Mouse (Mus musculus) lung, embryonic 14.5 days (tissue): ENCODE measurements around the gene Matk. TPM values are rescaled to one million over a fixed set of nuclear protein-coding genes. Genes with fewer than 3 reads are reported as not detected.
A peak's percentile ranks its signal among the peaks of the same experiment; 100 is the strongest.

Source experiments
- ATAC-seq: fragments of 200-750 bp; cut with Nextera tagmentation; 2 replicates; pipeline ENCODE4 v1.8.0; 2017; ENCODE audit warnings: mild to moderate bottlenecking, moderate TSS enrichment, moderate library complexity; ENCODE audit not compliant: insufficient read depth
- DNase-seq: peaks from one replicate; pipeline ENCODE4 v3.0.0-alpha.2; 2015
- H3K27ac ChIP-seq: fragments of 300-500 bp; sonication (generic); 2 replicates; pipeline ENCODE4 v1.5.1; 2014; ENCODE audit warnings: low read depth, mild to moderate bottlenecking, moderate library complexity
- H3K27me3 ChIP-seq: fragments of 300-500 bp; sonication (generic); 2 replicates; pipeline ENCODE4 v1.6.1; 2014; ENCODE audit warnings: low read length, control low read depth; ENCODE audit not compliant: insufficient read depth
- H3K36me3 ChIP-seq: fragments of 300-500 bp; sonication (generic); 2 replicates; pipeline ENCODE4 v1.6.1; 2014; ENCODE audit warnings: control low read depth; ENCODE audit not compliant: insufficient read depth
- H3K4me1 ChIP-seq: fragments of 300-500 bp; sonication (generic); 2 replicates; pipeline ENCODE4 v1.6.1; 2014; ENCODE audit warnings: antibody characterized with exemption, control low read depth; ENCODE audit not compliant: insufficient read depth
- H3K4me2 ChIP-seq: fragments of 300-500 bp; sonication (generic); 2 replicates; pipeline ENCODE4 v1.6.1; 2014; ENCODE audit warnings: mild to moderate bottlenecking
- H3K4me3 ChIP-seq: fragments of 300-500 bp; sonication (generic); 2 replicates; pipeline ENCODE4 v1.5.1; 2014; ENCODE audit warnings: low read depth, low read length
- H3K9ac ChIP-seq: fragments of 300-500 bp; sonication (generic); 2 replicates; pipeline ENCODE4 v1.6.1; 2014
- H3K9me3 ChIP-seq: fragments of 300-500 bp; sonication (generic); 2 replicates; pipeline ENCODE4 v1.6.1; 2016; ENCODE audit warnings: low read depth, low read length, control low read depth
- CTCF ChIP-seq: IDR thresholded peaks from 2 replicates; pipeline ENCODE4 v1.5.1; 2016; ENCODE audit warnings: antibody characterized with exemption, low read depth
- WGBS: fragments of 180-500 bp; shearing (Covaris S2); extraction: QIAGEN DNeasy Blood & Tissue Kit; methylation state at CpG from one replicate; pipeline ENCODE4 v1.1.7; 2014; 5-methylcytosine and 5-hydroxymethylcytosine counted together
- polyA plus RNA-seq: library from polyadenylated mRNA; unstranded; fragments of >200 nt; fragmentation: Nextera tagmentation; extraction: Ambion mirVana; gene quantifications from 2 replicates; pipeline ENCODE4 v1.2.1, GENCODE M21; 2014

Matk gene
- polyA plus RNA-seq, 1 experiment from 2014 or later: 2.9 TPM

DNA sequence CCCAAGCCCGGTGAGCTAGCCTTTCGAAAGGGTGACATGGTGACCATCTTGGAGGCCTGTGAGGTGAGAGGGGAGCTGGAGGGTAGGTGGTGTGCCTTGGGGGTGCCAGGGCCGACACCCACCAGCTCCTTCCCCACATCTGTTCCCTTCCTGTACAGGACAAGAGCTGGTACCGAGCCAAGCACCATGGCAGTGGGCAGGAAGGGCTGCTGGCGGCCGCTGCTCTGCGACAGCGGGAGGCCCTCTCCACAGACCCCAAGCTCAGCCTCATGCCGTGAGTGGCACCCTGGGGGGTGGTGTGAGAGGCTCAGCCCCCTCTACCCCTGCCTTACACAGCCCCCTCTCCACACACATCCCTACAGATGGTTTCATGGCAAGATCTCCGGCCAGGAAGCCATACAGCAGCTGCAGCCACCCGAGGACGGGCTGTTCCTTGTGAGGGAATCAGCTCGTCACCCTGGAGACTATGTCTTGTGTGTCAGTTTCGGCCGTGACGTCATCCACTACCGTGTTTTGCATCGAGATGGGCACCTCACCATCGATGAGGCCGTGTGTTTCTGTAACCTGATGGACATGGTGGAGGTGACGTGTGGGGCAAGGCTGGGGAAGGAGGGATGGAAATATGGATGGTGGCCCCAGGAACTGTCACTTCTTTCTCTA is 6.6 kb downstream of the Matk start:
- no peaks in the 10 kb centered on the region for H3K9me3 ChIP-seq
- no peak for TF ChIP-seq CTCF

DNA sequence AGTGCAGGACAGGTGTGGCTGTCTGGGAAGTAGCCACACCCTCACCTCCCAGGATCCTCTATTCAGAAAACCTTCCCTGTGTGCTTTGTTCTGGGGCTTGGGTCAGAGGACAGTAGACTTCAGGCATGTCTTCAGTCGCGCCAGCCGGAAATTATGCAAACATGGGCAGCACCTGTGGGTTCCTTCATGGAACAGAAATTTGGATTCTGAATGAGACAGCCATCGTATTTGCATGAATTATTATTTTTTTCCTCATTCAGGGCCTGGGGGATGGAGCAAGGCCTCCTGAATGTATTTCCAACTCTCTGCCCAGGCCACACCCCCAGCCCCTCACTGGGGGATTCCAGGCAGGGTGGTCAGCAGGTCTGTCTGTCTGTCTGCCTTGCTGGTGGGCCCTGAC is 8.3 kb downstream of the Matk start:
- 83% methylated on average over 4 of the region's 4 CpGs for WGBS
- H3K4me2 ChIP-seq: no peak overlapping the region
- H3K9me3 ChIP-seq: no peaks in the 10 kb centered on the region
- H3K4me3 ChIP-seq: no peak overlapping the region
- no peak for DNase-seq
- peaks cover 43% of the 10 kb centered on the region for H3K27me3 ChIP-seq
- no peak for TF ChIP-seq CTCF
- no peak overlapping the region for H3K9ac ChIP-seq
- peaks cover 34% of the 10 kb centered on the region for H3K36me3 ChIP-seq
- H3K4me1 ChIP-seq: peaks cover 11% of the 10 kb centered on the region
- ATAC-seq: no peak
- no peak overlapping the region for H3K27ac ChIP-seq

More for the DNA sequence above, 6.6 kb downstream of the Matk start:
- Histone ChIP-seq H3K9ac (peak overlapping the region; percentile 2; the same call in 1 of the 2 replicates), H3K36me3 (peaks cover 22% of the 10 kb centered on the region), H3K4me3 (no peak overlapping the region), H3K27ac (no peak overlapping the region), H3K27me3 (peaks cover 51% of the 10 kb centered on the region), H3K4me2 (no peak overlapping the region), H3K4me1 (peaks cover 3% of the 10 kb centered on the region; the same call in 1 of the 2 replicates)
- WGBS: 30% methylated on average over 21 of the region's 21 CpGs
- peak; percentile 33 for DNase-seq
- ATAC-seq: no peak

DNA sequence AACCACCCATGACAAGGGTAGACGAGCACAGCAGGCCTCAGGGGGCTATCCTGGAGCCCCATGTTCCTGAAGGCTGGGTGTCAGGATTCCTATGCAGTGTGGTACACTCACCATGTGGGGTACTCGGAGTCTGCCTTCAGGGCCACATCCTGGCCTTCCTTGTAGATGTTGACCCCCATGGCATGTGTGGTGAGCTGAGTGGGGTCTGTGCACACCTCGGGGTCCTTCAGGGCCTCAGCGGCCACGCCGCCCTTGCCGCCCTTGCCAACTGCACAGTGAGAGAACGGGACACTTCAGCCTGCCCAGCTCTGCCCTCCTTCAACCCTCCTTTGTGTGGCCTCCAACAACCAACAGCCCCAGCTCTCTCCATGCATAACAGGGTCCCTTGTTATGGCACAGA is 12.8 kb downstream of the Matk start:
- Histone ChIP-seq H3K4me3 (peak overlapping the region; percentile 64), H3K27me3 (peaks cover under 1% of the 10 kb centered on the region; the same call in 1 of the 2 replicates), H3K4me2 (peak overlapping the region; percentile 88), H3K9me3 (no peaks in the 10 kb centered on the region), H3K36me3 (peaks cover 36% of the 10 kb centered on the region), H3K9ac (peak overlapping the region; percentile 73), H3K4me1 (peaks cover 15% of the 10 kb centered on the region), H3K27ac (no peak overlapping the region)
- no peak for ATAC-seq
- WGBS: 90% methylated on average over 8 of the region's 8 CpGs
- no peak for TF ChIP-seq CTCF
- DNase-seq: no peak

DNA sequence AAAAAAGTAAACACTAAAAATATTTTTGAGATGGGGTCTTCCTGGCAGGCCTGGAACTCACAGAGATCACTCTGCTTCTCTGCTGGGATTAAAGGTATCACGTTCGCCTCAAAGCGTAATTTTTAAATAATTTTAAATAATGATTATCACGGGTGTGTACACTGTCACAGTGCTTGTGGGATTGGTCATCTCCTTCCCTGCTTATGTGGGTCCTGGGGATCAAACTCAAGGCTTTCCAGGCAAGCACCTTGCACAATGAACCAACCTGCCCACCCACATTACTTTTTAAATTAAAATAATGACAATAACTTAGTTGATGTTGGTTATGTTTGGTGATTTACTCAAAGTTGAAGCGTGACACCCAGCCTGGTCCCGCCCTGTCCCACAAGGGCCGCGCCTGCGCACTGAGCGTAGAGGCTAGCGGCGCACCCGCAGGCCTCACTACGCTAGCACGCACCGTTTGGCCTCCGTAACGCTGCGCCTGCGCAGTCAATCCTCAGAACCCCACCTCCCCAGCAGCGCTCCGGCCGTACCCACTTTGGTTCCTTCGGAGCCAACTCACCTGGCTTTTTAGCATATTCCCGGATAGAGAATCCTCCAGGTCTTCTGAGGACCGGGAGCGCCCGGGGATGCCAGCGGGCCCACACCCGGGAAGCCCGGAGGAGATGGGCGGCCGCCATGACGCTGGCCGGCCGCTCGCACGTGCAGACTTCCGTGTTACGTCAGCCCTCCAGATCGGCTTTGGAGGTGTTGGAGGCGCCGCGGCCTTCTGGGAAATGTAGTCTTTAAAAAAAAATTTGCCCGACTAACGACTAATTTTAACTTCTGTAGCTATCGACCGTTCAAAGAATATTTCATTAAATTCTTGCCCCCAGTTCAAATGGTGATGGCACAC is 13.7 kb downstream of the Matk start, which contains the start of the genes Mrpl54 and Apba3:
Mrpl54 (minus strand) TSS at position 724 of the 895 bp plus-strand sequence.
Apba3 (plus strand) TSS at position 750 of the 895 bp plus-strand sequence.
- under 1% methylated on average over 48 of the region's 48 CpGs for whole genome bisulfite sequencing
- H3K4me3 ChIP-seq: peak within 1 kb of the TSS; percentile 64
- ATAC-seq (peak; percentile 93), DNase-seq (peak; percentile 99)
- peak within 1 kb of the TSS; percentile 88 for H3K4me2 ChIP-seq
- peaks cover 45% of the 10 kb centered on the region for H3K36me3 ChIP-seq
- no peak for TF ChIP-seq CTCF
- H3K9me3 ChIP-seq: no peaks in the 10 kb centered on the region
- H3K27ac ChIP-seq: peak within 1 kb of the TSS; percentile 85
- peak within 1 kb of the TSS; percentile 73 for H3K9ac ChIP-seq
- H3K27me3 ChIP-seq: no peaks in the 10 kb centered on the region
- H3K4me1 ChIP-seq: peaks cover 15% of the 10 kb centered on the region

DNA sequence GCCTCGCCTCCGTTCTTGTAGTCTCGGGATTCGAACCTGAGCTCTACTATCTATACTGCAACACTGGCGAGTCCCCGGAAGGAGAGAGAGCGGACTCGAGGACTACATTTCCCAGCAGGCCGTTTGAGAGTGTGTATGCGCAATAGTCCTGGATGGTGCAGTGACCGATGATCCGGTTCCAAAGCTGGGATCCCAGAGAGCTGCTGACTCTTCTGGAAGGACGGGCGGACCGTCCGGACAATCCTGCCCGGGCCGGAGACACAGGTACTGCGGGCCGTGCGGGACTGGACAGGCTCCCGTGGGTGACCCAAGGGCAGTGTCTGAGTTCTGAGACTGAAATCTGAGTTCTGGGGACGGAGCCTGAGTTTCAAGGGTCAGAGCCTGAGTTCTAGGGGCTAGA is 15.3 kb downstream of the Matk start:
- peak overlapping the region; percentile 69 for H3K9ac ChIP-seq
- peaks cover 52% of the 10 kb centered on the region for H3K36me3 ChIP-seq
- H3K27me3 ChIP-seq: no peaks in the 10 kb centered on the region
- 3% methylated on average over 23 of the region's 23 CpGs for WGBS
- peak; percentile 94 for DNase-seq
- ATAC-seq: peak; percentile 56
- H3K4me1 ChIP-seq: peaks cover 15% of the 10 kb centered on the region
- peak overlapping the region; percentile 56 for H3K4me3 ChIP-seq
- H3K9me3 ChIP-seq: no peaks in the 10 kb centered on the region
- no peak for TF ChIP-seq CTCF
- H3K27ac ChIP-seq: peak overlapping the region; percentile 4; the same call in 1 of the 2 replicates
- H3K4me2 ChIP-seq: peak overlapping the region; percentile 87

DNA sequence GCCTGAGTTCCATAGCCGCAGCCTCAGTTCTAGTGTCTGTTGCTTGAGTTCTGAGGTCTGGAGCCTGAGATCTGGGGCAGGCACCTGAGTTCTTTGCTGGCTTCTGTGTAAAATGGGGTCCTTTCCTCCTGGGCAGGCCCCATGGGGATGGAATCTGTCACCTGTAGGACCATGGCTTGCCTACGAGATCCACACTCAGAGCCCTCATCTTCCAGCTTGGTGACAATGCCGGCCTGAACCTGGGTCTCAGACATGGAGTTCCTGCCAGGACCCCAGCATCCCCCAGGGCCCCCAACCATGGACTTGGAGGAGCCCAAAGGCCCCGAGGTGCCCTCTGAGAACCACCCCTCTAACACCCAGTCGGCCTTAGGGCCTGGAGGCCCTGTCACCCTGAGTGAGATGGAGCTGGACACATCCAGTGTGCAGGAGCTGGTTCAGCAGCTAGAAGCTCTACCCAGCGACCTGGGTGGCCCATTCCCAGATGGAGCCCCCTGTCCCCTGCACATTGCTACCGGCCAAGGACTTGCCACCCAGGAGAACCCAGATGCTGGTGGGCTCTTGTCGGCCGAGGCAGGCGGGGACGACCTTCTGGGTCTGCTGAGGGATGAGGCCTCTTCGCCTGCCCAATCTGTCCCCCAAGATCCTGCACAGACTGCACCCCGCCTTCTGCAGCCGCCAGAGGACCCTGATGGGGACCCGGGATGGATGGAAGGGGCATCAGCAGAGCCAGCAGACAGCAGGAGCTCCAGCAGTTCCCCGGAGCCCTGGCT is 16.1 kb downstream of the Matk start:
- H3K36me3 ChIP-seq: peaks cover 52% of the 10 kb centered on the region
- no peak for DNase-seq
- H3K4me3 ChIP-seq: peak overlapping the region; percentile 56
- H3K9ac ChIP-seq: peak overlapping the region; percentile 69
- 74% methylated on average over 16 of the region's 16 CpGs for WGBS
- no peaks in the 10 kb centered on the region for H3K9me3 ChIP-seq
- ATAC-seq: no peak
- H3K4me1 ChIP-seq: peaks cover 15% of the 10 kb centered on the region
- H3K27ac ChIP-seq: 0 out of 2 replicates have a peak overlapping the region, but pooled peaks have one; percentile 4
- no peaks in the 10 kb centered on the region for H3K27me3 ChIP-seq
- TF ChIP-seq CTCF: no peak
- peak overlapping the region; percentile 87 for H3K4me2 ChIP-seq
